Mouse (Mus musculus): ENCODE data around the gene Ptges.
"Not testable (repeated sequence)": the region's sequence is repeated elsewhere in the genome, so short reads cannot be mapped to it uniquely, and the experiment has no call there.

Gene Ptges

DNA sequence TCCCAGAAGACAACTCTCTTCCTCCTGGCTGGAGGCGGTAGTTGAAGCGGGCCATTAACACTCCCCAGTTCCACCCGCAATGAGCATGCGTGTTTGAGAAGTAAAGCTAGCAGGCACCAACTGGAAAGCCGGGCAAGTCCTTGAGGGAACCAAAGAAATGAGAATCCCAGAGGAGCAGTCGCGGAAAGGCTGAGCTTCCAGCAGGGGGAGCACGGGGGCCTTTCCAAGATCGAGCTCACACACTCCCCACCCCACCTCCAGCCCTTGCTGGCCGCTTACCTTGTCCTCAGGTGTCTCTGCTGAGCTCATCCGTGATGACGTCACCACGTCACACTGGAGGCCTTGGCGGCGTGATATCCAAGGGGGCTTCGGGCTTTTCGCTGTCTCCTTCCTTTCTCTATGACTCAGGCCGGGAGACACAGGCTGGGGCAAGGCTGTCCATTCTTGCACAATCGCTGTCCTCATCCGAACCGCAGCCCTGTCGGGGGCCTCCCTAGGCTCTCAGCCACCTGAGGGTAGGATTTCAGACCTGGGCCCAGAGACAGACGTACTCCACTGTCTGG is at the start of gene Ptges:
Ptges (minus strand) TSS at position 381 of the 563 bp plus-strand sequence.
- peak; percentile 84 for DNase-seq (ENCODE audit: low spot score)

GRCm38 (mm10) chr2:30967352-30968327 is 38.0 kb upstream of the Ptges start, which contains the start of gene Tor1a:
Gene Tor1a, minus strand, starts transcription at chr2:30967933.
- peak; percentile 81 for DNase-seq (ENCODE audit: low spot score)

DNA sequence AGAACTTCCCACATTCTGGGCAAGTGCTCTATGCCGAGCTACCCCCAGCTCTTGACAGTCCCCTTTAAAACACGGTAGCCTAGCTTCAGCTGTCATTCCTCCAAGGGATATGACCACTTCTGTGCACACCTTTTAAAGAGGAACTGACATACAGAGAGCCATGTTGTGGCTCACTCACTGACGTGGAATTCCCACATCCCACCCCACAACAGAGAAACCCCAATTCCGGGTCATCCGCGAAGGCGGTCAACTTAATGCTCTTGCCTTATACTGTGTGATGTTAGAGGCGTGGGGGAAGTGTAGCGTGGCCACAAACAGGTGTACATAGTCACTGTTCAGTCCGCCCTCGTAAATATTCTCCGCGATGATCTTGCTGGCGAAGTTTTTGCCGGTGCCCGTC is 37.2 kb upstream of the Ptges start:
- DNase-seq (ENCODE audit: low spot score), result no peak

GRCm38 (mm10) chr2:30965627-30966026 is 36.0 kb upstream of the Ptges start:
- no peak for DNase-seq (ENCODE audit: low spot score)

GRCm38 (mm10) chr2:30962570-30963254 is 33.0 kb upstream of the Ptges start:
- no peak for DNase-seq (ENCODE audit: low spot score)

DNA sequence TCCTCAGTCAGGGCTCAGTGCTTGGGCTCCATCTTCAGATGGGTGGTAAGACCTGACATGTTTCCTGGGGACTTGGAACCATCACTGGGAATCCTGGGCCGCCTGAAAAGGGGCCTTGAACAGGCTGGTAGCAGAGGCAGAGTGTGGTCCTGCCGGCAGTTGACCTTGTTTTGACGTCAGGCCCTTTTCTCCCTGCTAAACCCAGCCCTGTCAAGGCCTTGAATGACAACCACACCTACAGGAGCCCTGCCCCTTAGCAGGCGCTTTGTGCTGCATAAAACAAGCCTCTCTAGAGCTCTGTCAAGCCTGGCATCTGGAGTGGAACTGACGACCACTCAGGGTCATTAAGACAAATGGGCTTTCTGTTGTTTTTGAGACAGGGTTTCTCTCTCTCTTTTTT is 30.2 kb upstream of the Ptges start:
- DNase-seq (ENCODE audit: low spot score), result no peak

DNA sequence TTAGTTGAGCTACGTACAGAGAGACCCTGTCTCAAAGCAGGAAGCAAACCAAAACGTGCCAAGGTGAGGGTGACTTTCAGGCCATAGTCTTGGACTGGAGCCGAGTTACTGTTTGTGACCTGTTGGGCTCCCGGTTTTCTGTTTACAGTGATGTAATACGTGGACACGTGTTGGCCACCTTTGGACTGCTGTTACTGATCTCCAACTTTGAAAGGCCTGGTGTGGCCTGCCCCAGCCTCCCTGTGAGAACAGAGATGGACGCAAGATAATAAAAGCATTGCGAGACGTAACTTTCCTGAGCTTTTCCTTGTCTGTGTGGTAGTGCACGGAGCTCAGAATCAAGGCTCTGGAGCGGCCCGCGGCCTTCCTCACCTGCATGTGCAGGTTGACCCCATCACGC is 29.1 kb upstream of the Ptges start:
- no peak for DNase-seq (ENCODE audit: low spot score)

DNA sequence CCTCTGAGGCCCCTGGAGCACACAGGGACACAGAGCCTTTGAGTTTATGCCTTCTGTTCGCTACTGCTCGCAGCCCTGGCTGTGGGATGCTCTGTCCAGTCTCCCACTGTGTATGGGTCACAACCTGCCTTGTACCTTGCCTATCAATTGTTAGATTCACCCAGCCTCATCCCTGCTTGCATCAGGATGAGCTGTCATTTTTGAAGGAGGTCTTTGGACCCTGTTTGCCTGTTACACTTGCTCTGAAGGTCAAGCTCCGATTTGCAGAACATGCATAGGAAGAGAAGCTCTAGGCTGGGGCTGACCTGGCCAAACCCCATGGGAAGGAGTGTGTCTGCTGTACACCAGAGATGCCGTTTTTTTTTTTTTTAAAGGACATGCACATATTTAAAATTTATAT is 27.8 kb upstream of the Ptges start:
- no peak for DNase-seq (ENCODE audit: low spot score)

DNA sequence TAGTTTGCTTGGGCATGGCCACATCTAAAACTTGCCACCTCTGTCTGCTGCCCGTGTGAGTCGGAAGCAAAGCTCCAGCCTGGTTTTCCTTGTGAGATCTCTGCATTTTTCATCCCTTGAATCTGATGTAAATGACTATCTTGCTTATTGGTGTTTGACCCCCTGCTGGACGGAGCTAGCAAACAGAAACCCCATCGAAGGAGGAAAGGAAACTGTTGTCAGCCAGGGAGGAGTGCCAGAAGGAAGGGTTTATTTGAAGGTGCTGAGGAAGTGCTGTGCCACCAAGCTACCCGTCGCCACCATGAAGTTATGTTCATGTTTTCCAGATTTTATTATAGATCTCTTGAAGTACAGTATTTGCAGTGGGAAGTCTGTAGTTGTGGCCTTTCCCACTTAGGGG is 25.1 kb upstream of the Ptges start:
- no peak for DNase-seq (ENCODE audit: low spot score)

GRCm38 (mm10) chr2:30952824-30953490 is 23.3 kb upstream of the Ptges start, which contains the start of gene Tor1b:
Gene Tor1b, plus strand, starts transcription at chr2:30952959.
- peak; percentile 83 for DNase-seq (ENCODE audit: low spot score)

GRCm38 (mm10) chr2:30952457-30952823 is 22.8 kb upstream of the Ptges start:
- DNase-seq (ENCODE audit: low spot score), result no peak

GRCm38 (mm10) chr2:30942603-30943011 is 12.9 kb upstream of the Ptges start:
- DNase-seq (ENCODE audit: low spot score), result peak; percentile 80

- DNase-seq (ENCODE audit: low spot score), result not testable (repeated sequence)
Measured at GRCm38 (mm10) chr2:30942116-30942515, 12.5 kb upstream of the Ptges start.

- no peak for DNase-seq (ENCODE audit: low spot score)
Measured at GRCm38 (mm10) chr2:30941586-30941985, 11.9 kb upstream of the Ptges start.

GRCm38 (mm10) chr2:30938574-30938991 is 8.9 kb upstream of the Ptges start:
- DNase-seq (ENCODE audit: low spot score), result no peak

DNA sequence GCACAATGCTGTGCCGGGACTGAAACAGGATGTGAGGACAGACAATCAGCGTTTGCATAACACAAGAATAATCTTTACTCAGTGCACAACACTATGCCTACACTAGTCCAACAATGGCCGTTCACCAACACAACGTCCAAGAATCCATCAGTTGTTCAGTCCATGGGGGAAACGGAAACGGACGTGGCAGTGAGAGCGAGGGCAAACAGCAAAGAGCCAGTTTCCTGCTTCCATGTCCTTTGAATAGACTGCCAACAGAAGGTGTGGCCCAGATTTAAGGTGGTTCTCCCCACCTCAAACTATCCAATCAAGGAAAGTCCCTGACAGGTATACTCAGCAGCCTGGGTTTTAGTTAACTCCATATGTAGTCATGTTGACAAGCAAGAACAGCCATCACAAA is 8.1 kb upstream of the Ptges start:
- DNase-seq (ENCODE audit: low spot score), result no peak

- no peak for DNase-seq (ENCODE audit: low spot score)
Measured at GRCm38 (mm10) chr2:30936808-30937207, 7.1 kb upstream of the Ptges start.

GRCm38 (mm10) chr2:30933917-30934450 is 4.3 kb upstream of the Ptges start:
- DNase-seq (ENCODE audit: low spot score), result peak; percentile 71

- DNase-seq (ENCODE audit: low spot score), result no peak
Measured at GRCm38 (mm10) chr2:30933032-30933431, 3.4 kb upstream of the Ptges start.

GRCm38 (mm10) chr2:30931922-30932321 is 2.3 kb upstream of the Ptges start:
- DNase-seq (ENCODE audit: low spot score), result no peak

DNA sequence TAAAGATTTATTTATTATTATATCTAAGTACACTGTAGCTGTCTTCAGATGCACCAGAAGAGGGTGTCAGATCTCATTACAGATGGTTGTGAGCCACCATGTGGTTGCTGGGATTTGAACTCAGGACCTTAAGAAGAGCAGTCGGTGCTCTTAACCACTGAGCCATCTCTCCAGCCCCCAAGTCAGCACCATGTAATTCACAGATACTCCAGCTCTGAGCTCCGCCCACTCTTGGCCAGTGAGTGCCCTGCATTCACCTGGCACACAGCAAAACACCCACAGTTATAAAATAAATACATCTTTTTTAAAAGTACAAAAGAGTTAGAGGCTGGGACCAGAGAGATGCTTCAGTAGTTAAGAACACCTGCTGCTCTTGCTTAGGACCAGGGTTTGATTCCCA is 1.2 kb upstream of the Ptges start:
- not testable (repeated sequence) for DNase-seq (ENCODE audit: low spot score)
